ENCODE assay signal across 16 mouse cellular contexts in genomic region chr1:180703400-180703799, GRCm38 (mm10). TPM values are rescaled to one million over a fixed set of nuclear protein-coding genes. Genes with fewer than 3 reads are reported as not detected.
DNase-seq lines count a peak whose midpoint lies in the region; ATAC-seq and TF ChIP-seq lines count a peak whose summit lies in the region.
"Had no signal": no experiment of that assay in that cellular context is flagged by ENCODE, and none has a peak within 500 bp of the region (broad histone marks: within the 10 kb centered on the region; RNA-seq: fewer than 3 reads in every experiment).

No protein-coding gene starts in this region.

- H3K9me3 ChIP-seq in kidney, embryonic 15.5 days (replicated peaks), result no peaks in the 10 kb centered on the region
- no peaks in the 10 kb centered on the region for H3K9me3 ChIP-seq in heart, postnatal 0 days (replicated peaks; ENCODE audit: control insufficient read depth, low read length)
- H3K9me3 ChIP-seq in stomach, embryonic 14.5 days (ENCODE audit: control insufficient read depth, low read depth, low read length), result no peaks in the 10 kb centered on the region
- H3K9me3 ChIP-seq: midbrain, embryonic 12.5 days had no signal

- H3K4me2 ChIP-seq in kidney, embryonic 15.5 days, result peak overlapping the region; percentile 32; the same call in 1 of the 2 replicates
- H3K4me2 ChIP-seq in heart, postnatal 0 days (ENCODE audit: low read depth, low read length), result peak overlapping the region; percentile 57
- 0 out of 2 replicates have a peak overlapping the region, but pooled peaks have one; percentile 18 for H3K4me2 ChIP-seq in stomach, embryonic 14.5 days (replicated peaks; ENCODE audit: low read depth, low read length)
- H3K4me2 ChIP-seq: midbrain, embryonic 12.5 days had no signal

- H3K27me3 ChIP-seq in kidney, embryonic 15.5 days, result peaks cover 22% of the 10 kb centered on the region
- no peaks in the 10 kb centered on the region for H3K27me3 ChIP-seq in heart, postnatal 0 days (ENCODE audit: control insufficient read depth, insufficient read depth, low read length)
- H3K27me3 ChIP-seq in stomach, embryonic 14.5 days (ENCODE audit: control insufficient read depth, insufficient read depth, low read length), result peaks cover 6% of the 10 kb centered on the region; the same call in 1 of the 2 replicates

- 38% methylated on average over 6 of the region's 6 CpGs for WGBS in kidney, embryonic 15.5 days
- WGBS in heart, postnatal 0 days, result 25% methylated on average over 6 of the region's 6 CpGs
- WGBS in stomach, embryonic 14.5 days, result 28% methylated on average over 6 of the region's 6 CpGs

- 0 out of 2 replicates have a peak overlapping the region, but pooled peaks have one; percentile 8 for H3K4me3 ChIP-seq in kidney, embryonic 15.5 days (replicated peaks)
- peak overlapping the region; percentile 35 for H3K4me3 ChIP-seq in heart, postnatal 0 days (ENCODE audit: low read depth, low read length)
- no peak overlapping the region for H3K4me3 ChIP-seq in stomach, embryonic 14.5 days (ENCODE audit: low read depth, low read length)
- H3K4me3 ChIP-seq: midbrain, embryonic 12.5 days had no signal

- no peak overlapping the region for H3K9ac ChIP-seq in kidney, embryonic 15.5 days
- no peak overlapping the region for H3K9ac ChIP-seq in heart, postnatal 0 days (replicated peaks; ENCODE audit: low read depth, low read length)
- H3K9ac ChIP-seq in stomach, embryonic 14.5 days (replicated peaks; ENCODE audit: low read depth, low read length), result no peak overlapping the region
- H3K9ac ChIP-seq: midbrain, embryonic 12.5 days had no signal

- no peak for TF ChIP-seq EP300 in heart, postnatal 0 days (IDR thresholded peaks at IDR 0.05; ENCODE audit: low read depth)

- no peaks in the 10 kb centered on the region for H3K36me3 ChIP-seq in kidney, embryonic 15.5 days
- H3K36me3 ChIP-seq in heart, postnatal 0 days (replicated peaks; ENCODE audit: control insufficient read depth, insufficient read depth, low read length), result no peaks in the 10 kb centered on the region
- H3K36me3 ChIP-seq in stomach, embryonic 14.5 days (ENCODE audit: control insufficient read depth, insufficient read depth, low read length), result no peaks in the 10 kb centered on the region
- H3K36me3 ChIP-seq: midbrain, embryonic 12.5 days had no signal

- peak; percentile 31 for DNase-seq in adrenal gland, postnatal 10 days
- no peak for DNase-seq in adrenal gland, adult 2 months
- no peak for DNase-seq in kidney, adult 9 months
- peak; percentile 38 for DNase-seq in heart, postnatal 0 days (ENCODE audit: low spot score)
- DNase-seq in layer of hippocampus, postnatal 10 days (ENCODE audit: low spot score in 2 of 2), result no peak
- DNase-seq: cerebellum, postnatal 36 days; kidney, postnatal 14 days; right cerebral cortex, postnatal 25 days had no signal

- H3K4me1 ChIP-seq in kidney, embryonic 15.5 days, result 0 out of 2 replicates have a peak, but pooled peaks cover 4% of the 10 kb centered on the region
- no peaks in the 10 kb centered on the region for H3K4me1 ChIP-seq in heart, postnatal 0 days (ENCODE audit: control insufficient read depth, insufficient read depth)
- H3K4me1 ChIP-seq in stomach, embryonic 14.5 days (ENCODE audit: control insufficient read depth, insufficient read depth, low read length), result no peaks in the 10 kb centered on the region
- H3K4me1 ChIP-seq: midbrain, embryonic 12.5 days had no signal

- no peak for ATAC-seq in kidney, embryonic 15.5 days (replicated peaks; ENCODE audit: low FRiP score)
- ATAC-seq in heart, postnatal 0 days (ENCODE audit: insufficient read depth, low read depth), result peak; percentile 47; the same call in 1 of the 2 replicates
- ATAC-seq in stomach, embryonic 14.5 days (ENCODE audit: insufficient number of reproducible peaks, insufficient read depth, low FRiP score, low read depth), result no peak
- ATAC-seq in megakaryocyte progenitor cell, adult 5-6 weeks (replicated peaks; ENCODE audit: poor library complexity), result no peak
- ATAC-seq: forebrain, embryonic 14.5 days had no signal

- TF ChIP-seq CTCF in heart, postnatal 0 days (IDR thresholded peaks at IDR 0.05; ENCODE audit: low read depth), result no peak

- no peak overlapping the region for H3K27ac ChIP-seq in kidney, embryonic 15.5 days
- H3K27ac ChIP-seq in heart, postnatal 0 days (ENCODE audit: low read depth), result peak overlapping the region; percentile 36; the same call in 1 of the 2 replicates
- no peak overlapping the region for H3K27ac ChIP-seq in stomach, embryonic 14.5 days (ENCODE audit: low read length)
- H3K27ac ChIP-seq: midbrain, embryonic 12.5 days had no signal

RNA-seq across cellular contexts. Expression of gene Mixl1, which starts 6.6 kb away (rescaled TPM):
- total RNA-seq in adrenal gland, postnatal 10 days (2021), result not detected
- total RNA-seq in adrenal gland, adult 2 months (2021), result not detected
- polyA plus RNA-seq in adrenal gland, adult 2 months (2012; rRNA removed), result 0.07 TPM in 1 of 2 replicates, not detected in the other
- polyA plus RNA-seq in kidney, embryonic 15.5 days (2015; fragmentation: Nextera tagmentation; extraction: Ambion mirVana), result 0.39 and 0.59 TPM in 2 replicates
- not detected in 2 replicates for total RNA-seq in heart, postnatal 0 days (2014; rRNA removed; ENCODE audit: low replicate concordance)
- not detected in 2 replicates for polyA plus RNA-seq in heart, postnatal 0 days (2015; fragmentation: Nextera tagmentation; extraction: Ambion mirVana)
- 0.27 TPM in 1 of 2 replicates, not detected in the other for polyA plus RNA-seq in stomach, embryonic 14.5 days (2014; fragmentation: Nextera tagmentation; extraction: Ambion mirVana)
- total RNA-seq in megakaryocyte progenitor cell, adult 5-6 weeks (2015), result not detected in 2 replicates
- not detected in 2 replicates for total RNA-seq in megakaryocyte progenitor cell, adult 5-6 weeks (2017)
- total RNA-seq in layer of hippocampus, postnatal 10 days (2021), result not detected
- total RNA-seq: heart, adult 18-20 months; left cerebral cortex, postnatal 14 days; neutrophil, adult 5-6 weeks had no signal

RNA-seq across cellular contexts. Expression of gene Acbd3, which starts 22.4 kb away (rescaled TPM):
- 10 to 100 TPM; 38.9 to 40.6 TPM for total RNA-seq in adrenal gland, postnatal 10 days (2021)
- total RNA-seq in adrenal gland, adult 2 months (2021), result 10 to 100 TPM; 45.0 to 53.1 TPM
- 10.8 and 11.1 TPM in 2 replicates for polyA plus RNA-seq in adrenal gland, adult 2 months (2012; rRNA removed)
- polyA plus RNA-seq in kidney, embryonic 15.5 days (2015; fragmentation: Nextera tagmentation; extraction: Ambion mirVana), result 22.1 and 24.2 TPM in 2 replicates
- 21.7 and 26.4 TPM in 2 replicates for total RNA-seq in heart, postnatal 0 days (2014; rRNA removed; ENCODE audit: low replicate concordance)
- 13.2 and 13.5 TPM in 2 replicates for polyA plus RNA-seq in heart, postnatal 0 days (2015; fragmentation: Nextera tagmentation; extraction: Ambion mirVana)
- 29.4 and 29.6 TPM in 2 replicates for polyA plus RNA-seq in stomach, embryonic 14.5 days (2014; fragmentation: Nextera tagmentation; extraction: Ambion mirVana)
- total RNA-seq in megakaryocyte progenitor cell, adult 5-6 weeks (2015), result 23.9 and 27.3 TPM in 2 replicates
- total RNA-seq in megakaryocyte progenitor cell, adult 5-6 weeks (2017), result 43.0 and 46.5 TPM in 2 replicates
- 10 to 100 TPM; 32.8 TPM for total RNA-seq in layer of hippocampus, postnatal 10 days (2021)

Comparison
In these comparisons a context has a peak if more than half of its experiments do, and no peak if none do; other contexts are left out.
1. DNase-seq: peak in adrenal gland, postnatal 10 days (single experiment) and heart, postnatal 0 days (single experiment); none in adrenal gland, adult 2 months (single experiment), kidney, adult 9 months (single experiment) and layer of hippocampus, postnatal 10 days (0 of 2).
2. Peak in every context shown above with its lines, with median percentiles within 50 percentile points of each other: H3K4me2 ChIP-seq.